Mouse (Mus musculus) forebrain, embryonic 14.5 days (tissue): Measurements from ENCODE around the gene Lrrtm3. TPM values are rescaled to one million over a fixed set of nuclear protein-coding genes. Genes with fewer than 3 reads are reported as not detected.

Experiments
- ATAC-seq: fragments of 200-750 bp; cut with Nextera tagmentation; 2 replicates; pipeline ENCODE4 v1.8.0; 2017; ENCODE audit warnings: mild to moderate bottlenecking, moderate library complexity
- DNase-seq: peaks from one replicate; pipeline ENCODE4 v3.0.0-alpha.2; 2015; ENCODE audit warnings: low spot score
- H3K27ac ChIP-seq: fragments of 300-500 bp; sonication (generic); 2 replicates; pipeline ENCODE4 v1.5.1; 2014; ENCODE audit warnings: low read depth, mild to moderate bottlenecking, control low read depth, low read length, moderate library complexity
- H3K27me3 ChIP-seq: fragments of 300-500 bp; sonication (generic); replicated peaks from 2 replicates; pipeline ENCODE4 v1.6.1; 2014; ENCODE audit warnings: low read length, control low read depth, mixed read lengths; ENCODE audit not compliant: control insufficient read depth, insufficient read depth
- H3K36me3 ChIP-seq: fragments of 300-500 bp; sonication (generic); 2 replicates; pipeline ENCODE4 v1.6.1; 2014; ENCODE audit warnings: low read length, control low read depth; ENCODE audit not compliant: control insufficient read depth, insufficient read depth
- H3K4me1 ChIP-seq: fragments of 300-500 bp; sonication (generic); 2 replicates; pipeline ENCODE4 v1.6.1; 2014; ENCODE audit warnings: antibody characterized with exemption, low read length, control low read depth; ENCODE audit not compliant: control insufficient read depth, insufficient read depth
- H3K4me2 ChIP-seq: fragments of 300-500 bp; sonication (generic); 2 replicates; pipeline ENCODE4 v1.6.1; 2014; ENCODE audit warnings: mild to moderate bottlenecking, control low read depth, low read length
- H3K4me3 ChIP-seq: fragments of 300-500 bp; sonication (generic); 2 replicates; pipeline ENCODE4 v1.5.1; 2014; ENCODE audit warnings: low read depth, low read length, control low read depth
- H3K9ac ChIP-seq: fragments of 300-500 bp; sonication (generic); 2 replicates; pipeline ENCODE4 v1.6.1; 2014; ENCODE audit warnings: mild to moderate bottlenecking, low read length, control low read depth, moderate library complexity
- H3K9me3 ChIP-seq: fragments of 300-500 bp; sonication (generic); replicated peaks from 2 replicates; pipeline ENCODE4 v1.6.1; 2016; ENCODE audit warnings: low read length, control low read depth, mixed read lengths; ENCODE audit not compliant: control insufficient read depth
- WGBS: fragments of 180-500 bp; shearing (Covaris S2); extraction: QIAGEN DNeasy Blood & Tissue Kit; methylation state at CpG from one replicate; pipeline ENCODE4 v1.1.7; 2014; 5-methylcytosine and 5-hydroxymethylcytosine counted together
- polyA plus RNA-seq: library from polyadenylated mRNA; unstranded; fragments of >200 nt; fragmentation: Nextera tagmentation; extraction: Ambion mirVana; gene quantifications from 2 replicates; pipeline ENCODE4 v1.2.1, GENCODE M21; 2014

The Lrrtm3 gene
- polyA plus RNA-seq, 1 experiment from 2014 or later: 10.5 TPM

DNA sequence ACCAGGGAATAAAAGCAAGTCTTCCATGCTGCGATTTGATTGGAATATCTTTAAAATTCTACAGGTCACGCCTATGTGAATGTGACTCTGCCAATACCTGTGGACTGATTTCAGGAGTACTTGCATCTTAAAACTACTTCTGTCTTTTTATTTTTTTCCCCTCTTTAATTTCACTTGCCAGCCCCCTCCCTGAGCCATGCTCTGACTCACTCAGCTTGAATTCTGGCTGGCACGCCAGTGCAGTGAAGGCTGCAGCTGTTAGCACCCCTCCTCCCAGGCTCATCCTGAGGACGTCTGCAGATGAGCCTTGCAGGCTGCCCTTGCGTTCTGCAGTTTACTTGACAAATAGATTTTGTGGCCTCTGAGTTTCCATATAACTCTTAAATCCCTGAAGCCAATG, 14.1 kb downstream of the Lrrtm3 start:
- Histone ChIP-seq H3K36me3 (no peaks in the 10 kb centered on the region), H3K27me3 (no peaks in the 10 kb centered on the region), H3K4me1 (no peaks in the 10 kb centered on the region), H3K9ac (no peak overlapping the region), H3K4me3 (no peak overlapping the region), H3K27ac (no peak overlapping the region), H3K9me3 (no peaks in the 10 kb centered on the region), H3K4me2 (no peak overlapping the region)
- 46% methylated on average over 5 of the region's 5 CpGs for WGBS
- peak; percentile 40 for DNase-seq
- 0 out of 2 replicates have a peak, but pooled peaks have one; percentile 40 for ATAC-seq

DNA sequence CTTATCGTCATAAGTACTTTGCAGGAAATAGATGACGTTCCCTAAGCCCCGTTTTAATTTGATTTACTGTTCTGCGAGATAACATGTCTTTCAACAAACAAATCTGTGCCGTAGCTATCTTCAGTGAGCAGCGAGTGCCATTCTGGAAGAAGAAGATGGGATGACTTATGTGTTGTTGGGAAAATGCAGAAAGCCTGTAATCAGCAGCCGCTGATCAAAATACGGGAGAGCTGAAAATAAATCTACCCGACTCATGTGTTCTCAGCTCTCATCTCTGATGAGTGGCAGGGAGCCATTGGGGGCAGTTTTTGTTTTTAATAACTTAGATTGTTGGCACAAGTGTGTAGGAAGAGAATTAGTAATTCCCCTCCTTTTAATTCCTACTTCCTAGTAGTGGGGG, 26.4 kb downstream of the Lrrtm3 start:
- H3K9ac ChIP-seq: no peak overlapping the region
- ATAC-seq: no peak
- no peak overlapping the region for H3K4me3 ChIP-seq
- no peaks in the 10 kb centered on the region for H3K4me1 ChIP-seq
- H3K36me3 ChIP-seq: no peaks in the 10 kb centered on the region
- no peaks in the 10 kb centered on the region for H3K27me3 ChIP-seq
- H3K4me2 ChIP-seq: no peak overlapping the region
- WGBS: 96% methylated on average over 9 of the region's 9 CpGs
- H3K27ac ChIP-seq: no peak overlapping the region
- H3K9me3 ChIP-seq: no peaks in the 10 kb centered on the region
- no peak for DNase-seq

GRCm38 (mm10) chr10:64049946-64050345, 40.1 kb downstream of the Lrrtm3 start:
- no peak for DNase-seq
- no peak overlapping the region for H3K27ac ChIP-seq
- no peaks in the 10 kb centered on the region for H3K36me3 ChIP-seq
- WGBS: 78% methylated on average over 6 of the region's 6 CpGs
- no peak overlapping the region for H3K4me2 ChIP-seq
- no peak overlapping the region for H3K4me3 ChIP-seq
- H3K4me1 ChIP-seq: no peaks in the 10 kb centered on the region
- H3K9ac ChIP-seq: no peak overlapping the region
- no peaks in the 10 kb centered on the region for H3K27me3 ChIP-seq
- no peak for ATAC-seq
- H3K9me3 ChIP-seq: no peaks in the 10 kb centered on the region

DNA sequence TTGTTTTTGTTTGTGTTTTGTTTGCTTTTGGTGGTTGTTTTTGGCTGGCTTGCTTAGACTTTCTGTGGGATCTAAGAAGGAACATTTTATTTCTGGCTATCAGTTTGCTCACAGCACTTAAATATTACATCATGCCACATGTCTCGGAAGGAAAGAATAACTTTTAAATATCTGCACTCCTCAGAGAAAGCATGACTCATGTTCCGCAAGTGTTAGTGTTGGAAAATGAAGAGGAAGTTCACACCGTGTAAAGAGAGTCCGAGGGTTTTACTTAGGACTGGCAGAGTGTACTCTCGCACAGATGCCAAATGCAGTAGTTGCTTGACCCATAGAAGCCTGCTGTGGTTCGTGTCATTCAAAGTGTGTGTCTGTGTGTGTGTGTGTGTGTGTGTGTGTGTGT, 40.9 kb downstream of the Lrrtm3 start:
- Histone ChIP-seq H3K9ac (no peak overlapping the region), H3K9me3 (no peaks in the 10 kb centered on the region), H3K27me3 (no peaks in the 10 kb centered on the region), H3K4me2 (no peak overlapping the region), H3K36me3 (no peaks in the 10 kb centered on the region), H3K4me1 (no peaks in the 10 kb centered on the region), H3K4me3 (no peak overlapping the region), H3K27ac (no peak overlapping the region)
- ATAC-seq (no peak), DNase-seq (no peak)
- WGBS: 89% methylated on average over 6 of the region's 6 CpGs

DNA sequence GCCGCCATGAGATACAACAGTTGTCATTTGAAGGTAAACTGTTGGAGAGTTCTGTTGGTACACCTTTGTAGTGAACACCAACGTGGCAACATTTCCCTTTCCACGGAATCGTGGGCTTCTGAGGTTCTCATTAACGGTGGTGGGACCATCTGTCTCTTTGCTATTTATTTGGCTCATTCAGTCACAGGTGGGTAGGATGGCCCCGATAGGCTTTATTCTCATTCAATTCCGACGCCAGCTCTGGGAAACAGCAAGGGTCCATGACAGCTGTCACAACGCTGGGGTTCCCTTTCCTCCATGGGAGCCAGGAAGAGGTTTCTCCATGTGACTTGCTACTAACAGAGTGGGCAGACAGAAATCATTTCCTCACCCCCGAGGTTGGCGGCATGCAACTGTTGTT, 48.2 kb downstream of the Lrrtm3 start:
- Histone ChIP-seq H3K36me3 (no peaks in the 10 kb centered on the region), H3K9me3 (no peaks in the 10 kb centered on the region), H3K27ac (no peak overlapping the region), H3K9ac (no peak overlapping the region), H3K4me3 (no peak overlapping the region), H3K27me3 (no peaks in the 10 kb centered on the region), H3K4me2 (no peak overlapping the region), H3K4me1 (no peaks in the 10 kb centered on the region)
- DNase-seq (no peak), ATAC-seq (no peak)
- WGBS: 70% methylated on average over 11 of the region's 11 CpGs

DNA sequence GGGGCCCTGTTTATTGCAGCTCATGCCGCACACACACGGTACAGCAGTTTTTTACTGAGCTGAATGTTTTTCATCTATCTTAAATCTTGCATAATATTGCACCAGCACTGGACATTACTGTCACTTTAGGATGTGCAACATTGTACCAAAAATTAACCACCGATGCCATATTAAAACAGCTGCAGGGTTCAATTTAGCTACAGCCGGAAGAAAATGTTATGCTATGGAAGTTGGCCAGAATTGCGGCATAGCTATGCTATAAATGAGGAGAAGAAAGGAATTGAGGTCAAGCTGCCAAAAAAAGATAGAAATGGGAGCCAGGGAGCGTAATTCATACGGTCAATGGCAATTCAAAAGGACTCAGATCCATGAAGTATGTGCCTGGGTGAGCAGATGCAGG, 48.9 kb downstream of the Lrrtm3 start:
- no peaks in the 10 kb centered on the region for H3K9me3 ChIP-seq
- ATAC-seq (no peak), DNase-seq (no peak)
- 86% methylated on average over 7 of the region's 7 CpGs for WGBS
- H3K27me3 ChIP-seq: no peaks in the 10 kb centered on the region
- H3K4me2 ChIP-seq: no peak overlapping the region
- no peaks in the 10 kb centered on the region for H3K4me1 ChIP-seq
- no peaks in the 10 kb centered on the region for H3K36me3 ChIP-seq
- H3K9ac ChIP-seq: no peak overlapping the region
- no peak overlapping the region for H3K4me3 ChIP-seq
- H3K27ac ChIP-seq: no peak overlapping the region

GRCm38 (mm10) chr10:64039760-64040535, 50.1 kb downstream of the Lrrtm3 start:
- Histone ChIP-seq H3K4me1 (no peaks in the 10 kb centered on the region), H3K27ac (no peak overlapping the region), H3K4me2 (no peak overlapping the region), H3K27me3 (no peaks in the 10 kb centered on the region), H3K9me3 (no peaks in the 10 kb centered on the region), H3K36me3 (no peaks in the 10 kb centered on the region), H3K9ac (no peak overlapping the region), H3K4me3 (no peak overlapping the region)
- 76% methylated on average over 17 of the region's 17 CpGs for WGBS
- ATAC-seq (peak; percentile 54; the same call in 1 of the 2 replicates), DNase-seq (peak; percentile 28)

DNA sequence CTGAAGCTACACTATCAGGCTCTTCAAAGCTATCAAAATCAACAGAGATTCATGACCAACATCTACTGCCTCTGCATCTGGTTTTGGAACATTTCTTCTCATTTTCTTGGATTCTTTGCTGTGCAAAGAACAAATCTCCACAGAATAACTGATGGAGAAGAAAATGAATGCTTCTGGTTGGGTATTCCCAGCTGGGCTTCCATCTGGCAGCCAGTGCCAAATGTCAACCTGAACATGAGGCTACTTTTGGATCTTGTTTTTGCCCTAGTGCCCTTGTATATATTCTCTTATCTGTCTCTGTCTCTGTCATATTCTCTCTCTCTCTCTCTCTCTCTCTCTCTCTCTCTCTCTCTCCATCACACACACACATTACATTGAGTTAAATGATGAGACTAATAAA, 59.2 kb downstream of the Lrrtm3 start:
- Histone ChIP-seq H3K9ac (no peak overlapping the region), H3K4me3 (no peak overlapping the region), H3K4me2 (no peak overlapping the region), H3K36me3 (no peaks in the 10 kb centered on the region), H3K27ac (no peak overlapping the region), H3K27me3 (no peaks in the 10 kb centered on the region), H3K9me3 (no peaks in the 10 kb centered on the region), H3K4me1 (no peaks in the 10 kb centered on the region)
- DNase-seq (no peak), ATAC-seq (no peak)

GRCm38 (mm10) chr10:64023340-64023739, 66.7 kb downstream of the Lrrtm3 start:
- no peak for DNase-seq
- H3K27ac ChIP-seq: no peak overlapping the region
- 79% methylated on average over 6 of the region's 6 CpGs for WGBS
- H3K4me2 ChIP-seq: no peak overlapping the region
- H3K4me3 ChIP-seq: no peak overlapping the region
- no peaks in the 10 kb centered on the region for H3K27me3 ChIP-seq
- no peaks in the 10 kb centered on the region for H3K4me1 ChIP-seq
- H3K36me3 ChIP-seq: no peaks in the 10 kb centered on the region
- no peak overlapping the region for H3K9ac ChIP-seq
- H3K9me3 ChIP-seq: no peaks in the 10 kb centered on the region
- no peak for ATAC-seq
